20 mouse cellular contexts compared by ENCODE assay signal in genomic region chr10:44114611-44115010, GRCm38 (mm10). TPM values are rescaled to one million over a fixed set of nuclear protein-coding genes. Genes with fewer than 3 reads are reported as not detected.
DNase-seq lines count a peak whose midpoint lies in the region; ATAC-seq lines count a peak whose summit lies in the region.
"Had no signal": no experiment of that assay in that cellular context is flagged by ENCODE, and none has a peak within 500 bp of the region (broad histone marks: within the 10 kb centered on the region; RNA-seq: fewer than 3 reads in every experiment).

No protein-coding gene starts in this region.

- no peak overlapping the region for H3K27ac ChIP-seq in heart, embryonic 12.5 days (ENCODE audit: poor library complexity, severe bottlenecking)
- H3K27ac ChIP-seq in kidney, embryonic 15.5 days, result peak overlapping the region; percentile 56; the same call in 1 of the 2 replicates
- H3K27ac ChIP-seq in intestine, embryonic 15.5 days, result peak overlapping the region; percentile 32; the same call in 1 of the 2 replicates
- H3K27ac ChIP-seq: embryonic facial prominence, embryonic 12.5 days; forebrain, embryonic 12.5 days; heart, adult 2 months; hindbrain, embryonic 12.5 days had no signal

- no peak overlapping the region for H3K4me3 ChIP-seq in heart, embryonic 12.5 days
- H3K4me3 ChIP-seq in kidney, embryonic 15.5 days (replicated peaks), result no peak overlapping the region
- no peak overlapping the region for H3K4me3 ChIP-seq in intestine, embryonic 15.5 days (replicated peaks)
- H3K4me3 ChIP-seq: embryonic facial prominence, embryonic 12.5 days; forebrain, embryonic 12.5 days; heart, adult 2 months; hindbrain, embryonic 12.5 days had no signal

- H3K36me3 ChIP-seq in heart, embryonic 12.5 days, result no peaks in the 10 kb centered on the region
- no peaks in the 10 kb centered on the region for H3K36me3 ChIP-seq in kidney, embryonic 15.5 days
- H3K36me3 ChIP-seq in intestine, embryonic 15.5 days, result no peaks in the 10 kb centered on the region
- H3K36me3 ChIP-seq: embryonic facial prominence, embryonic 12.5 days; forebrain, embryonic 12.5 days; hindbrain, embryonic 12.5 days had no signal

- H3K9me3 ChIP-seq in heart, embryonic 12.5 days (replicated peaks), result no peaks in the 10 kb centered on the region
- H3K9me3 ChIP-seq in kidney, embryonic 15.5 days (replicated peaks), result no peaks in the 10 kb centered on the region
- H3K9me3 ChIP-seq in intestine, embryonic 15.5 days, result no peaks in the 10 kb centered on the region
- H3K9me3 ChIP-seq: embryonic facial prominence, embryonic 12.5 days; forebrain, embryonic 12.5 days; hindbrain, embryonic 12.5 days had no signal

- 38% methylated on average over 4 of the region's 4 CpGs for WGBS in heart, embryonic 12.5 days
- 24% methylated on average over 4 of the region's 4 CpGs for WGBS in kidney, embryonic 15.5 days
- 21% methylated on average over 4 of the region's 4 CpGs for WGBS in intestine, embryonic 15.5 days

- no peaks in the 10 kb centered on the region for H3K27me3 ChIP-seq in heart, embryonic 12.5 days (replicated peaks)
- H3K27me3 ChIP-seq in kidney, embryonic 15.5 days, result no peaks in the 10 kb centered on the region
- H3K27me3 ChIP-seq in intestine, embryonic 15.5 days (replicated peaks), result no peaks in the 10 kb centered on the region
- H3K27me3 ChIP-seq: embryonic facial prominence, embryonic 12.5 days; forebrain, embryonic 12.5 days; hindbrain, embryonic 12.5 days had no signal

- DNase-seq in heart, adult 11 months, result peak; percentile 60
- no peak for DNase-seq in kidney, adult 18-20 months
- peak; percentile 57 to 60 for DNase-seq in kidney, postnatal 4 days
- no peak for DNase-seq in kidney, postnatal 14 days
- DNase-seq in B cell, adult 2 months, result no peak
- DNase-seq: adrenal gland, postnatal 10 days; cerebellum, adult 11-12 months; cerebellum, adult 9-10 months; cerebellum, postnatal 25 days; gastrocnemius, postnatal 10 days; heart, adult 2 months; heart, postnatal 10 days; heart, postnatal 4 days had no signal

- peaks cover 14% of the 10 kb centered on the region for H3K4me1 ChIP-seq in heart, embryonic 12.5 days (replicated peaks)
- H3K4me1 ChIP-seq in kidney, embryonic 15.5 days, result peaks cover 22% of the 10 kb centered on the region
- peaks cover 7% of the 10 kb centered on the region; the same call in 1 of the 2 replicates for H3K4me1 ChIP-seq in intestine, embryonic 15.5 days (replicated peaks)
- H3K4me1 ChIP-seq: embryonic facial prominence, embryonic 12.5 days; forebrain, embryonic 12.5 days; hindbrain, embryonic 12.5 days had no signal

- H3K4me2 ChIP-seq in heart, embryonic 12.5 days, result no peak overlapping the region
- H3K4me2 ChIP-seq in kidney, embryonic 15.5 days, result no peak overlapping the region
- no peak overlapping the region for H3K4me2 ChIP-seq in intestine, embryonic 15.5 days (replicated peaks)
- H3K4me2 ChIP-seq: embryonic facial prominence, embryonic 12.5 days; forebrain, embryonic 12.5 days; hindbrain, embryonic 12.5 days had no signal

- no peak for ATAC-seq in heart, embryonic 12.5 days (ENCODE audit: insufficient number of reproducible peaks, low FRiP score)
- ATAC-seq in kidney, embryonic 15.5 days (replicated peaks; ENCODE audit: low FRiP score), result no peak; the same call in 1 of the 2 replicates
- 0 out of 2 replicates have a peak, but pooled peaks have one; percentile 29 for ATAC-seq in intestine, embryonic 15.5 days
- ATAC-seq: forebrain, embryonic 16.5 days had no signal

- no peak overlapping the region for H3K9ac ChIP-seq in heart, embryonic 12.5 days
- no peak overlapping the region for H3K9ac ChIP-seq in kidney, embryonic 15.5 days
- no peak overlapping the region for H3K9ac ChIP-seq in intestine, embryonic 15.5 days
- H3K9ac ChIP-seq: embryonic facial prominence, embryonic 12.5 days; forebrain, embryonic 12.5 days; hindbrain, embryonic 12.5 days had no signal

RNA-seq across cellular contexts. Expression of gene Crybg1, which starts 34.0 kb away (rescaled TPM):
- 0.17 and 0.32 TPM in 2 replicates for polyA plus RNA-seq in heart, embryonic 12.5 days (2016; fragmentation: Nextera tagmentation; extraction: Ambion mirVana)
- polyA plus RNA-seq in kidney, embryonic 15.5 days (2015; fragmentation: Nextera tagmentation; extraction: Ambion mirVana), result 2.5 and 2.9 TPM in 2 replicates
- 0.62 and 0.76 TPM in 2 replicates for polyA plus RNA-seq in intestine, embryonic 15.5 days (2015; fragmentation: Nextera tagmentation; extraction: Ambion mirVana)

Comparison
In these comparisons a context has a peak if more than half of its experiments do, and no peak if none do; other contexts are left out.
1. DNase-seq: peak in heart, adult 11 months (single experiment) and kidney, postnatal 4 days (2 of 2); none in kidney, adult 18-20 months (single experiment), kidney, postnatal 14 days (single experiment) and B cell, adult 2 months (0 of 2).